Mouse (Mus musculus) liver, adult 2 months (tissue): ENCODE results near the gene Fgf11. TPM values are rescaled to one million over a fixed set of nuclear protein-coding genes. Genes with fewer than 3 reads are reported as not detected.

Experiments used
- DNase-seq: peaks from one replicate; pipeline ENCODE4 v3.0.0-alpha.2; 2011; ENCODE audit warnings: low read depth, low spot score; ENCODE audit errors: extremely low read depth
- H3K27ac ChIP-seq: fragments of 200-500 bp; replicated peaks from 2 replicates; pipeline ENCODE4 v1.5.1; 2012; ENCODE audit warnings: low read depth, mild to moderate bottlenecking, control low read depth, inconsistent platforms, low read length; ENCODE audit not compliant: insufficient read depth
- H3K27me3 ChIP-seq: fragments of 200-500 bp; 2 replicates; pipeline ENCODE4 v1.6.1; 2012; ENCODE audit warnings: mild to moderate bottlenecking, moderate library complexity, low read length, inconsistent platforms; ENCODE audit not compliant: control insufficient read depth, insufficient read depth
- H3K36me3 ChIP-seq: fragments of 200-500 bp; 2 replicates; pipeline ENCODE4 v1.6.1; 2012; ENCODE audit warnings: low read length, inconsistent platforms; ENCODE audit not compliant: control insufficient read depth, insufficient read depth
- H3K4me1 ChIP-seq: fragments of 200-500 bp; 2 replicates; pipeline ENCODE4 v1.6.1; 2011; ENCODE audit warnings: low read length; ENCODE audit not compliant: control insufficient read depth, insufficient read depth
- H3K4me3 ChIP-seq: fragments of 200-500 bp; 2 replicates; pipeline ENCODE4 v1.5.1; 2011; ENCODE audit warnings: low read depth, mild to moderate bottlenecking, control low read depth, low read length, moderate library complexity; ENCODE audit not compliant: insufficient read depth
- H3K79me2 ChIP-seq: fragments of 200-500 bp; 2 replicates; pipeline ENCODE4 v1.6.1; 2012; ENCODE audit warnings: inconsistent platforms, mild to moderate bottlenecking, low read length, moderate library complexity; ENCODE audit not compliant: control insufficient read depth, insufficient read depth
- H3K9ac ChIP-seq: fragments of 200-500 bp; 2 replicates; pipeline ENCODE4 v1.6.1; 2012; ENCODE audit warnings: low read depth, mild to moderate bottlenecking, control low read depth, inconsistent platforms, low read length
- CTCF ChIP-seq: fragments of 200-500 bp; IDR thresholded peaks from 2 replicates; pipeline ENCODE4 v1.5.1; 2011; ENCODE audit warnings: low read depth, low read length, control low read depth
- POLR2A ChIP-seq: fragments of 200-500 bp; IDR thresholded peaks from 2 replicates; pipeline ENCODE4 v1.6.1; 2011; ENCODE audit warnings: low read length, control low read depth; ENCODE audit not compliant: insufficient read depth; ENCODE audit errors: extremely low read depth
- WGBS: fragments of 180-500 bp; shearing (Covaris S2); methylation state at CpG from one replicate; pipeline ENCODE4 v1.1.7; 2018; 5-methylcytosine and 5-hydroxymethylcytosine counted together
- polyA plus RNA-seq: library from polyadenylated mRNA; depleted of rRNA; stranded (reverse); fragments of >200 nt; gene quantifications from 2 replicates; pipeline ENCODE4 v1.2.3, GENCODE M21; 2012; rRNA removed
- total RNA-seq: library from RNA; depleted of rRNA; stranded (reverse); fragments of >200 nt; gene quantifications from 2 replicates; pipeline ENCODE4 v1.2.3, GENCODE M21; 2014; rRNA removed

Gene Fgf11
- total RNA-seq (0.18 and 0.20 TPM in 2 replicates), polyA plus RNA-seq (0.33 and 0.34 TPM in 2 replicates)

DNA sequence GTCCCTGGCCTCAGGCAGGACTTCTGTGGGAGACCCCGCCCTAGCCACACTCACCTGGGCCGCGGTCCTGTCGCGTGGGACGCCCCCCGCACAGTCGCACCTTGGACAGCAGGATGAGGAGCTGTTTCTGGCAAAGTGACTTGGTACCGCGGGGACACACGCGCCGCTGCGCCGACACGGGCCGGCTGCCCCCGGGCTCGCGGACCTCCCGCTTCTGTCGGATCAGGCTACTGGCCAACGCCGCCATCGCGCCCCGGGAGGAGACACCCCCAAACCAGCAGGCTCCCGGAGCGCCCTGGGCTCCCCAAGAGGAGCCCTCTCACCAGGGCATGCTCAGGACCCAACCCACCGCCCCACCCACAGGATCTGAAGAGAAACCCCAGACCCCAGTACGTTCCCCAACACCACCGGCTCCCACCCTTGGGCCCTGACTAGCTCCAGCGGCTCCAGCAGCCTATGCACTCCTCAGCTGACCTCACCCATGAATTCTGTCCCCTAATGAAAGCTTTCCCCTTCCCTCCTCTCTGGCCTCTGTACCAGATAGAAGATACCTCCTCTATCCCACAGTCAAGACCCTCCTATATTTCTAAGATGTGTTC is at the start of gene Fgf11:
TSS of gene Fgf11 (minus strand) at position 479 of the 599 bp plus-strand sequence.
- Histone ChIP-seq H3K36me3 (no peaks in the 10 kb centered on the region), H3K4me1 (peaks cover 4% of the 10 kb centered on the region), H3K27me3 (peaks cover 9% of the 10 kb centered on the region), H3K27ac (no peak within 1 kb of the TSS), H3K9ac (peak within 1 kb of the TSS; percentile 61), H3K4me3 (peak within 1 kb of the TSS; percentile 59), H3K79me2 (no peaks in the 10 kb centered on the region)
- 3% methylated on average over 33 of the region's 33 CpGs for WGBS
- TF ChIP-seq POLR2A (no peak), CTCF (no peak)
- DNase-seq: no peak

GRCm38 (mm10) chr11:69850754-69851153 is 49.1 kb upstream of the Fgf11 start:
- Histone ChIP-seq H3K79me2 (no peaks in the 10 kb centered on the region), H3K9ac (no peak overlapping the region), H3K4me1 (0 out of 2 replicates have a peak, but pooled peaks cover 3% of the 10 kb centered on the region), H3K4me3 (no peak overlapping the region), H3K36me3 (no peaks in the 10 kb centered on the region; the same call in 1 of the 2 replicates), H3K27ac (no peak overlapping the region), H3K27me3 (no peaks in the 10 kb centered on the region)
- TF ChIP-seq POLR2A: no peak
- no peak for TF ChIP-seq CTCF
- WGBS: 77% methylated on average over 8 of the region's 8 CpGs
- no peak for DNase-seq

DNA sequence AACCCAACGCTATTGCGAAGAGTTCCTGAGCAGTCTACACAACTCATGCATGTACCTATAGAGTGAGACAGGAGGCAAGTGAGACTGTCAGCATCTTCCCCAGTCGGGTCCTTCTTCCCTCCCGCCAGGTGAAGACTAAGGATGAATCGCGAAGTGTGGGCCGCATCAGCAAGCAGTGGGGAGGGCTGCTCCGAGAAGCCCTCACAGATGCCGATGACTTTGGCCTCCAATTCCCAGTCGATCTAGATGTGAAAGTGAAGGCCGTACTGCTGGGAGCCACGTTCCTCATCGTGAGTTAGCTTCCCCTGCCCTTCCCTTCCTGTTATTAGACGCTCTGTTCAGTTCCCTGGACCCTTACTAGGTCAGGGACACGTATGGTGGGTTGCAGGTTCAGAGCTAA is 48.2 kb upstream of the Fgf11 start:
- Histone ChIP-seq H3K4me3 (no peak overlapping the region), H3K79me2 (no peaks in the 10 kb centered on the region), H3K4me1 (peaks cover 8% of the 10 kb centered on the region), H3K9ac (no peak overlapping the region), H3K27me3 (no peaks in the 10 kb centered on the region), H3K36me3 (no peaks in the 10 kb centered on the region; the same call in 1 of the 2 replicates), H3K27ac (no peak overlapping the region)
- TF ChIP-seq POLR2A (no peak), CTCF (no peak)
- 87% methylated on average over 15 of the region's 15 CpGs for WGBS
- no peak for DNase-seq

DNA sequence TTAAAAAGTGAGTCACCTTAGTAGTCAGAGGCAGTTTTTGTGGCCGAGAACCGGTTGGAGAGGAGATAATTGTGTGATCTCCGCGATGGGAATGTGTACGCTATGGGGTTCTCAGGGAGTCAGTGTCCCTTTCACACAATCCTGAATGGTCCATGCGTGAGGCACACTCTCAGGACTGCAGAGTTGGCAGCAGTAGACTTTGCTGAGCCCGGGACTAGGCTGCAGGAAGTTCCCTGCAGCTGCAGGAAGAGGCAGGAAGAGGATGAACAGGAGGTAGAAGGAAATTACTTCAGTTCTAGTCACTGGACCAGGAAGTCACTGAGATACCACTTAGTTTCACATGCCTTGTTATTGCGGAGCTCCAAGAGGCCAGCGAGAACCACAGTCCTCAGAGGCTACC is 47.5 kb upstream of the Fgf11 start:
- peaks cover 8% of the 10 kb centered on the region for H3K4me1 ChIP-seq
- no peaks in the 10 kb centered on the region; the same call in 1 of the 2 replicates for H3K36me3 ChIP-seq
- 78% methylated on average over 9 of the region's 9 CpGs for WGBS
- no peak overlapping the region for H3K4me3 ChIP-seq
- TF ChIP-seq CTCF (no peak), POLR2A (no peak)
- DNase-seq: no peak
- H3K9ac ChIP-seq: no peak overlapping the region
- H3K79me2 ChIP-seq: no peaks in the 10 kb centered on the region
- 0 out of 2 replicates have a peak overlapping the region, but pooled peaks have one; percentile 17 for H3K27ac ChIP-seq
- H3K27me3 ChIP-seq: no peaks in the 10 kb centered on the region

DNA sequence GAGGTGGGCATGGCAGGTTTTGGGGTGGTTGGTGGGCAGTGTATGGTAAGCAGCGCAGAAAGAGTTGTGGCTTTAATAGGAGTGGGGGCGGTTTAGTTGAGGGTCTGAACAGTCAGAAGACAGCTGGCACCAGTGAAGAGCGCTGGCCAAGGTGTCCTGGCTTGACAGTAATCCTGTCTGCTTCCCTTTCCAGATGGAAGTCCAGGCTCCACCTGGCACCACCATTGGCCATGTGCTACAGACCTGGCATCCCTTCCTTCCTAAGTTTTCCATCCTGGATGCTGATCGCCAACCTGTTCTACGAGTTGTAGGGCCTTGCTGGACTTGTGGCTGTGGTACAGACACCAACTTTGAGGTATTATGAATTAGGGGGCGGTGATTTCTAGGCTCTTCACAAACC is 46.4 kb upstream of the Fgf11 start:
- Histone ChIP-seq H3K4me3 (no peak overlapping the region), H3K9ac (no peak overlapping the region), H3K79me2 (no peaks in the 10 kb centered on the region), H3K27me3 (no peaks in the 10 kb centered on the region), H3K4me1 (peaks cover 8% of the 10 kb centered on the region), H3K27ac (no peak overlapping the region), H3K36me3 (no peaks in the 10 kb centered on the region; the same call in 1 of the 2 replicates)
- TF ChIP-seq POLR2A (no peak), CTCF (no peak)
- DNase-seq: no peak
- WGBS: over 99% methylated on average over 6 of the region's 6 CpGs
